Mouse (Mus musculus): Measurements from ENCODE around the gene Nkx3-2. TPM values are rescaled to one million over a fixed set of nuclear protein-coding genes. Genes with fewer than 3 reads are reported as not detected.

The Nkx3-2 gene
- not detected in 2 replicates for polyA plus RNA-seq (2015; fragmentation: Nextera tagmentation; extraction: Ambion mirVana)

DNA sequence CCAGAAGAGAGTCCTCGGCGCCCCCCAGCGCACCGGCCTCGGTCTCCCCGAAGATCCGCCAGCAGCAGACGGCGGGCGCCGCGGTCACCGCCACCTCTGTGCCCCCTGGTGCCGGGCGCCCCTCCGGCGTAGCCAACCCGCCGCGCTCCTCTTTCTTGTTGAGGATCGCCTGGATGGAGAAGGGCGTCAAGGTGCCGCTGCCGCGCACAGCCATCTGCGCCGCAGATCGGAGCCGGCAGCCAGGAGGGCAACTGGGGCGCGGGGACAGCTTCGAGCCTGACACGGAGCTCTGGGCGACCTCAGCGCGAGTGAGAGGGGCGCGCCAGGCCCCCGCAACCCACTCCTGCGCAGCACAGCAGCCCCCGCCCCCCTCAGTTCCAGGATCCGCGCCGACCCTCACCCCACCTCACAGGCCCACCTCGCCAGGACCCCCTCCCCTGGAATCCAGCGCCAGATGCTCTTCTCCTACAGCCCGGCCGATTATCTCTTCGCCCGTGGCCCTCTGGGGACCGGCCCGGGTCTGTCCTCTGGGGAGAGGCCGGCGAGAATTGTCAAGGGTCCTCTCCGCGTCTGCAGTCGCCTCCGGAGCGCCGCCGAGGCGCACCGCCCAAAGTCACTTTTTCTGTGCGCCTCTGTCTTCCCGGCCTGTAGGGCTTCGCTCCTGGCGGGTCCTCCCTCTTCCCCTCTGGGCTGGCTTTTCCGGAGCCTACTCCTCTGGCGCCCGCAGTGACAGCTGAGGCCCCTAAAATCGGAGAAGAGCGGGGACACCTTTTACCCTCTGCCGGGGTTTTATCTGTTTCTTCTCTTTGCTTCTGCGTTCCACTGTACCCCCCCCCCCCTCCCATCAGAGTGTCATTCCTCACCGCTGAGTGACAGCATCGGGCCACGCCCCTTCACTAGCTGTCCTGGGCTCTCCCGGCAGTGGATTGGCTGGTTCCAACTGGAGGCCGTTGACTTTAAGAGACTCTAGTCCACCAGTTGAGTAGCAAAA lies at the start of gene Nkx3-2:
Nkx3-2 (minus strand) TSS at position 771 of the 991 bp plus-strand sequence.
- Histone ChIP-seq H3K27me3 (peaks cover 95% of the 10 kb centered on the region), H3K36me3 (ENCODE audit: poor library complexity, severe bottlenecking) (no peaks in the 10 kb centered on the region), H3K4me2 (peak within 1 kb of the TSS; percentile 62), H3K27ac (no peak within 1 kb of the TSS), H3K4me1 (peaks cover 37% of the 10 kb centered on the region), H3K4me3 (peak within 1 kb of the TSS; percentile 37), H3K9ac (no peak within 1 kb of the TSS), H3K9me3 (replicated peaks) (no peaks in the 10 kb centered on the region)
- under 1% methylated on average over 66 of the region's 79 CpGs for whole genome bisulfite sequencing
- peak; percentile 41 for ATAC-seq

DNA sequence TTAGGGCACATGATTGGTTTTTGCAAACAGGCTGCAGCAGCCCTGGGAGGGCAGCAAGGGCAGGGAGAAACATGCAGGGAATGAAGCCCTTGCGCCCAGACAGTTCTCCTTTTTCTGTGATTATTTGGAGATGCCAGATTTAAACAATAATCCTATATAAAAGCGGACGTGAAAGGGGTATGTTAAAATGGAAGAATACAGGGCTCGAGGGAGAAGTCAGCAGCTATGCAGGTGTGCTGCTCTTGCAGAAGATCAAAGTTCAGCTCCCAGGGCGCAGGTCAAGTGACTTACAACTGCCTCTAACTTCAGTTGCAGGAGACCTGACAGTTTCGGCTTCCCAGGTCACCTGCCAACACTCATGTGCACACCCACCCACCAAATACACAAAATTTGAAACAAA lies 48.2 kb upstream of the Nkx3-2 start:
- peaks cover 77% of the 10 kb centered on the region for H3K36me3 ChIP-seq (ENCODE audit: poor library complexity, severe bottlenecking)

DNA sequence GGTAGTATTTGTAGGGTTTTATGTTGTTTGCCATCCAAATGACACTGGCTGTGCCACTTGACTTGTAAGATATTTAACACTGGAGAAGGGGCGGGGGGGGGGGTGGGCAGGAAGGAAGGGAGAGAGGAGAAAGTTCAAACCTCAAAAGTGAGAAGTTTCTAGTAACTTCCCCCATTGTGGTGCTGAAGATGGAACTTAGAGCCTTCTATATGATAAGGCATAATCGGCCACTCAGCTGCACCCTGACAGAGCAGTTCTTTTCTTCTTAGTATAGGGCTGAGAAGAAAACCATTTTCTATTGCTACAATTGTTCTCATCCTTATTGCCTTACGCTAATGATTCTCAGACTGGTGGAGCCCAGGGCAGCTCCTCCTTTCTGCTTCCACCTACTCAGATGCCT lies 47.0 kb upstream of the Nkx3-2 start:
- Histone ChIP-seq H3K27me3 (no peaks in the 10 kb centered on the region), H3K9me3 (replicated peaks) (no peaks in the 10 kb centered on the region), H3K4me2 (no peak overlapping the region), H3K9ac (no peak overlapping the region), H3K36me3 (ENCODE audit: poor library complexity, severe bottlenecking) (peaks cover 77% of the 10 kb centered on the region), H3K27ac (no peak overlapping the region), H3K4me3 (no peak overlapping the region), H3K4me1 (no peaks in the 10 kb centered on the region)
- no peak for ATAC-seq
- WGBS = 89% methylated on average over 3 of the region's 3 CpGs

More for the DNA sequence above, 48.2 kb upstream of the Nkx3-2 start:
- 90% methylated on average over 6 of the region's 6 CpGs for WGBS
- no peak overlapping the region for H3K9ac ChIP-seq
- no peaks in the 10 kb centered on the region for H3K27me3 ChIP-seq
- ATAC-seq = no peak
- no peaks in the 10 kb centered on the region for H3K9me3 ChIP-seq (replicated peaks)
- H3K4me1 ChIP-seq = no peaks in the 10 kb centered on the region
- no peak overlapping the region for H3K4me2 ChIP-seq
- H3K4me3 ChIP-seq = no peak overlapping the region
- H3K27ac ChIP-seq = no peak overlapping the region

DNA sequence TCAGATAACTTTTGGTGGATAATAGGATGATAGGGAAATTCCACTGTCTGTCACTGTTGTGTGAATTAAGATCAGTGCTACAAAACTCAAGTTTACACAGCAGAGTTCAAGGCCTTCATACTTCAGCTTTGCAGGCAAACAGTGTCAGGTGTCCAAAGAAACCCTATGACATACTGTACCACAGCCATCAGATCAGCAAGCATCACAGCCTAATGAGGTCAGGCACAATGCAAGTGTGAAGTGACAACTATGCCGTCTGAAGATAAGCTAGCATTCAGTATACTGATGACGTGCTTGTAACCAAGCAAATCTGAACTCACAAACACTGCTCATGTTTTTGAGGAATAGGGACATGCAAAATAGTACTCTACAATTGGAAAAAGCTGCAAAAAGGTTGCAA lies 43.1 kb upstream of the Nkx3-2 start:
- Histone ChIP-seq H3K36me3 (ENCODE audit: poor library complexity, severe bottlenecking) (peaks cover 70% of the 10 kb centered on the region), H3K4me3 (no peak overlapping the region), H3K9me3 (replicated peaks) (no peaks in the 10 kb centered on the region), H3K27me3 (no peaks in the 10 kb centered on the region), H3K9ac (no peak overlapping the region), H3K4me1 (no peaks in the 10 kb centered on the region), H3K27ac (no peak overlapping the region), H3K4me2 (no peak overlapping the region)
- 89% methylated on average over 2 of the region's 2 CpGs for WGBS
- ATAC-seq = no peak

DNA sequence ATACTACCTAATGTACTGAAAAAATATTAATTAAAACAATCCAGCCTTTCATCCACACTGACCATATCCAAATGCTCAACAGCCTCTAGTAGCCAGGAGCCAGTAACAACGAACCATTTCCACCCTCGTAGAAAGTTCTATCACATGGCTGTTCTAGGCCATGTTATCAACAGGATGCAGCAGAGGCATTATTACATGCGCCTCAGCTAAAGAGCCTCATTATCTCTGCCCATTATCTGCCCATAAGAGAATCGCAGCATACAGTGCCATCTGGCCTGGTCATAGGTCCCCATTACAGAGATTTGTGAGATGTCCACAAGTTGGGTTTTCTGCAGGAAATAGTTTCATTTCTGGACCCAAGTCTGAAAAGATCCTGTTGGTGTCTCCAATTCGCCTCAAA lies 41.9 kb upstream of the Nkx3-2 start:
- H3K36me3 ChIP-seq (ENCODE audit: poor library complexity, severe bottlenecking) = peaks cover 58% of the 10 kb centered on the region
- no peak overlapping the region for H3K4me3 ChIP-seq
- H3K27ac ChIP-seq = no peak overlapping the region
- H3K9me3 ChIP-seq (replicated peaks) = no peaks in the 10 kb centered on the region
- H3K4me2 ChIP-seq = no peak overlapping the region
- H3K27me3 ChIP-seq = no peaks in the 10 kb centered on the region
- ATAC-seq = no peak
- 94% methylated on average over 5 of the region's 5 CpGs for WGBS
- H3K9ac ChIP-seq = no peak overlapping the region
- no peaks in the 10 kb centered on the region for H3K4me1 ChIP-seq

DNA sequence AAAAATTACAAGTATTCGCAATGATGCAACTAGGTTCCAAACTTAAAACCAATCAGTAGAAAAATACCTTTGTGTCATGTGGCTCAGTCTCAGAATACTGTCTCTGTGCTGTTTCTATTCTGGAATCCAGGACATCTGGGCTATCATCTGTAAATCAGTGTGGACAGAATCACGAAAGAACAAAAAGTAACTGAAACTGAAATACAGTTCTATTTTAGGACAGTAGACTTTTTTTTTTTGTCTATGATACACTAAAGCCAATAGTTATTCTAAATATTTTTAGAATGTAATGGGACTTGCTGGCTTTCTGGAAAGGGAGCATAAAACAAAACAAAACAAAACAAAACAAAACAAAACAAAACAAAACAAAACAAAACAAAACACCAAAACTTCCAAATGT lies 40.8 kb upstream of the Nkx3-2 start:
- no peaks in the 10 kb centered on the region for H3K4me1 ChIP-seq
- no peak overlapping the region for H3K9ac ChIP-seq
- H3K4me3 ChIP-seq = no peak overlapping the region
- H3K4me2 ChIP-seq = no peak overlapping the region
- WGBS = 93% methylated on average over 2 of the region's 2 CpGs
- no peak overlapping the region for H3K27ac ChIP-seq
- no peaks in the 10 kb centered on the region for H3K9me3 ChIP-seq (replicated peaks)
- no peaks in the 10 kb centered on the region for H3K27me3 ChIP-seq
- no peak for ATAC-seq
- H3K36me3 ChIP-seq (ENCODE audit: poor library complexity, severe bottlenecking) = peaks cover 61% of the 10 kb centered on the region

DNA sequence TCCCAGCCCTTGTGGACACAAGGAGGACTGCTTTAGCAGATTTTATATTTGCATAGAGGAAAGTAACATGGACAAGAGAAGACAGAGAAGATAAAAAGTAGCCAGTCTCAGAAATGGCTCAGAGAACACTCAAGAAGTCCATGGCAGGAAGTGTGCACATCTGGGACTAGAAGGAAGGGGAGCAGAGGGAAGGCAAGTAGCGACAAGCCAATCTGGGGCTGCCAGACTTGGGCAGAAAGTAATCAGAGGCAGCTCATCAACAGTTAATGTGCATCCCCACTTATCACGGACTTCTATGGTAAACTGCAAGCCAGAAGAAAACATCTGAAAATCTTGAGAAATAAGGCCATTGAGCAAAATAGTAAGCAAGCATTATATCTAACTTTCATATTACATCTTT lies 40.3 kb upstream of the Nkx3-2 start:
- Histone ChIP-seq H3K9ac (no peak overlapping the region), H3K36me3 (ENCODE audit: poor library complexity, severe bottlenecking) (peaks cover 60% of the 10 kb centered on the region), H3K27ac (no peak overlapping the region), H3K4me1 (no peaks in the 10 kb centered on the region), H3K4me3 (no peak overlapping the region), H3K4me2 (no peak overlapping the region), H3K9me3 (replicated peaks) (no peaks in the 10 kb centered on the region), H3K27me3 (no peaks in the 10 kb centered on the region)
- no peak for ATAC-seq
- 89% methylated on average over 2 of the region's 2 CpGs for WGBS

DNA sequence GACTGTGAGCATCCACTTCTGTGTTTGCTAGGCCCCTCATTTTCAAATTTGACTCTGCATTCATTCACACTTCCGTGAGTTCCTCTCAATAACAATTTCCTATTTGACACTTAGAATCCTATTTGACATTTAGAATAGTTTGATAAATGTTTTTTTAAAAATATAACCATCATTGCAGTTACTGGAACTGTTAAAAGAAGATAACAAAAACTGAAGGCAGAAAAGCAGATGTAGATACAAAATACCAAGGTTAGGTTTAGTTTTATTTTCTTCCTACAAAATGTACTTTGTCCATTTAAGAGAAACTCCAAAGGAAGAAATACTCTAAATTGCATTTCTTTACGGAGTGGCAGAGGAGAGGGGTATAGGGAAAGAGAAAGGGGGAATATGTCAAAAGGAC lies 37.3 kb upstream of the Nkx3-2 start:
- no peak for ATAC-seq
- WGBS = 89% methylated on average over 2 of the region's 2 CpGs
- H3K27ac ChIP-seq = no peak overlapping the region

DNA sequence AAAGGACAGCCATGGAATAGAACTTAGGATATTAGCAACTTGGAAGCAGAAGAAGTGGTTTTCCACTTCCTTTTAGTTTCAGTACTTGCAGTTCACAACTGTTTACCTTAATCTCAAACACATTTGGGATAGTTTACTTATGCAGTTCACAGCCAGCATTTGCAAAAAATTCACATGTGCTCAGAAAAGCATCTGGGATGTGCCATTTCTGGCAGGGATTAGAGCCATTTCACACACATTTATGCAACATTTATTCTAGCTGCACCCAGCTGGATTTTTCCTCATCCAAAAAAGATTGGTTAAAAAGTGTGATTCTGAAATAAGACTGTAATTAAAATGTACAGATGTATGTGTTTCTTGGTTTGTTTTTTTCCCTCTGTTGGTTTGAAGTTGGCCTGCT lies 30.1 kb upstream of the Nkx3-2 start:
- H3K36me3 ChIP-seq (ENCODE audit: poor library complexity, severe bottlenecking) = peaks cover 74% of the 10 kb centered on the region
- H3K9ac ChIP-seq = no peak overlapping the region
- H3K27me3 ChIP-seq = no peaks in the 10 kb centered on the region
- H3K9me3 ChIP-seq (replicated peaks) = no peaks in the 10 kb centered on the region
- no peak overlapping the region for H3K4me2 ChIP-seq
- H3K4me3 ChIP-seq = no peak overlapping the region
- no peak for ATAC-seq
- no peak overlapping the region for H3K27ac ChIP-seq
- H3K4me1 ChIP-seq = no peaks in the 10 kb centered on the region

More for the DNA sequence above, 37.3 kb upstream of the Nkx3-2 start:
- Histone ChIP-seq H3K4me1 (no peaks in the 10 kb centered on the region), H3K4me2 (no peak overlapping the region), H3K36me3 (ENCODE audit: poor library complexity, severe bottlenecking) (peaks cover 56% of the 10 kb centered on the region), H3K4me3 (no peak overlapping the region), H3K9me3 (replicated peaks) (no peaks in the 10 kb centered on the region), H3K9ac (no peak overlapping the region), H3K27me3 (no peaks in the 10 kb centered on the region)

DNA sequence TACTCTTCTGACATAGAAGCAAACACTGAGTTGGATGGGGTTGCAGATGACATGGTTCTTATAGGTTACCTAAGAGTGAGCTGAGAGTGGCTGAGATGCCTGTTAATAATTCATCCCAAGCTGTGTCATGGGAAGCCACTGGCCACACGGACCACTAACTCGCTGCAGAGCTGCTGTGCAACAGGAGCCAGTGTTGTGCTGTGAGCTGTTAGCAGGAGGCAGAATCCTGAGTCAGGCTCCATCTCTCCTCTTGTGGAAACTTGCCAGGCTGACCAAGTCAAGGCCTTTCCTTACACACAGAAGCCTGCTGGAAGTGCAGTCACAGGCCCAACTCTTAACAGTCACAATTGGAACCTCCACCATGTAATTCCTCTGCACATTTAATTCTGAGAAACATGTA lies 26.2 kb upstream of the Nkx3-2 start:
- H3K4me3 ChIP-seq = no peak overlapping the region
- peaks cover 83% of the 10 kb centered on the region for H3K36me3 ChIP-seq (ENCODE audit: poor library complexity, severe bottlenecking)
- H3K27me3 ChIP-seq = no peaks in the 10 kb centered on the region
- no peak overlapping the region for H3K27ac ChIP-seq
- no peak overlapping the region for H3K4me2 ChIP-seq
- no peaks in the 10 kb centered on the region for H3K4me1 ChIP-seq
- H3K9ac ChIP-seq = no peak overlapping the region
- no peaks in the 10 kb centered on the region for H3K9me3 ChIP-seq (replicated peaks)
- ATAC-seq = no peak
- WGBS = 93% methylated on average over 2 of the region's 2 CpGs

DNA sequence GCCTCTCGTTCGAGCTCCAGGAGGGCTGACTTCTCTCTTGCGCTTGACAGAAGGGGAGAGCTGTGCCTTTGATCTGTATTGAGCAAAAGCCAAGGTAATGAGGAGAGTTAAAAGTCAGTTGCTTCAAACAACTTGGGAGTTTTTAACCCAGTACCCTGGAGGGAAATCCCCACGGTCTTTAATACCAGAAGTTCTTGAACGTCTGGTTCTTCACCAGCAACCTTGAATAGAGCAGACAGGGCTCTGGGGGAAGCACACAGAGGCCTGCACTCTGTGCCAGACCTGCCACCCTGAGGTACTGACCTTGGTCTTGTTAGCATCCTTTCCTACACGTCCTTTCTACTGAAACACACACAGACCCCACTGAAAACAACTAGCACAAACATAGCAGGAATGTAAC lies 24.6 kb upstream of the Nkx3-2 start:
- 79% methylated on average over 6 of the region's 6 CpGs for WGBS
- peaks cover 80% of the 10 kb centered on the region for H3K36me3 ChIP-seq (ENCODE audit: poor library complexity, severe bottlenecking)

DNA sequence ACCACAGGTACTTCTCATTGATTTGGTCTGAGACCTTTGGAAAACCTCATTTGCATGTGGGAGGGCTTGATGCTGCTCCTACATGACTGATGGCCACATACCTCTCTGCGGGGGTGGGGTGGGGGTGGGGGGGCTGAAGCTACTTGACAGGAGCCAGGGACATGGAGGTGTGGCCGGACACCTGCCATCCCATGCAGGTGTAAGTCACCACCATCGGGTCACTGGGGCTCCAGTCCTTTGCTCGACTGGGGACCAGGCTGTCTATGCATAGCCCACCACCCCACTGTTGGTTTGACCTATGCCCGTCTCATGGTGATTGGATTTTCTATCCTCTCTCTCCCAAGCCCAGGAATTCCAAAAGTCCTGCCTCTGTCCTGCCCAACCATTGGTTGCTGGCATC lies 17.6 kb upstream of the Nkx3-2 start:
- Histone ChIP-seq H3K4me3 (no peak overlapping the region), H3K36me3 (ENCODE audit: poor library complexity, severe bottlenecking) (peaks cover 26% of the 10 kb centered on the region), H3K4me1 (no peaks in the 10 kb centered on the region), H3K9ac (no peak overlapping the region), H3K9me3 (replicated peaks) (no peaks in the 10 kb centered on the region), H3K27me3 (no peaks in the 10 kb centered on the region), H3K27ac (no peak overlapping the region), H3K4me2 (no peak overlapping the region)
- WGBS = 92% methylated on average over 5 of the region's 5 CpGs
- ATAC-seq = no peak

More for the DNA sequence above, 24.6 kb upstream of the Nkx3-2 start:
- H3K27ac ChIP-seq = no peak overlapping the region
- H3K4me3 ChIP-seq = no peak overlapping the region
- no peaks in the 10 kb centered on the region for H3K4me1 ChIP-seq
- no peak overlapping the region for H3K4me2 ChIP-seq
- no peak for ATAC-seq
- no peak overlapping the region for H3K9ac ChIP-seq
- no peaks in the 10 kb centered on the region for H3K27me3 ChIP-seq
- no peaks in the 10 kb centered on the region for H3K9me3 ChIP-seq (replicated peaks)

Measured in forebrain, embryonic 13.5 days (tissue).